Mouse (Mus musculus) heart, postnatal 0 days (tissue): ENCODE results near the gene Fscb. TPM values are rescaled to one million over a fixed set of nuclear protein-coding genes. Genes with fewer than 3 reads are reported as not detected.

Experiments
- ATAC-seq: fragments of 200-750 bp; cut with Nextera tagmentation; 2 replicates; pipeline ENCODE4 v1.8.0; 2017; ENCODE audit warnings: low read depth, moderate number of reproducible peaks, moderate library complexity; ENCODE audit not compliant: insufficient read depth
- DNase-seq: peaks from one replicate; pipeline ENCODE4 v3.0.0-alpha.2; 2016; ENCODE audit warnings: low spot score
- H3K27ac ChIP-seq: fragments of 300-500 bp; sonication (generic); 2 replicates; pipeline ENCODE4 v1.5.1; 2014; ENCODE audit warnings: low read depth, mild to moderate bottlenecking
- H3K27me3 ChIP-seq: fragments of 300-500 bp; sonication (generic); 2 replicates; pipeline ENCODE4 v1.6.1; 2014; ENCODE audit warnings: low read length, mixed read lengths; ENCODE audit not compliant: control insufficient read depth, insufficient read depth
- H3K36me3 ChIP-seq: fragments of 300-500 bp; sonication (generic); replicated peaks from 2 replicates; pipeline ENCODE4 v1.6.1; 2014; ENCODE audit warnings: low read length, mixed read lengths; ENCODE audit not compliant: control insufficient read depth, insufficient read depth
- H3K4me1 ChIP-seq: fragments of 300-500 bp; sonication (generic); 2 replicates; pipeline ENCODE4 v1.6.1; 2014; ENCODE audit warnings: antibody characterized with exemption; ENCODE audit not compliant: control insufficient read depth, insufficient read depth
- H3K4me2 ChIP-seq: fragments of 300-500 bp; sonication (generic); 2 replicates; pipeline ENCODE4 v1.6.1; 2014; ENCODE audit warnings: low read depth, mild to moderate bottlenecking, low read length, moderate library complexity
- H3K4me3 ChIP-seq: fragments of 300-500 bp; sonication (generic); 2 replicates; pipeline ENCODE4 v1.5.1; 2014; ENCODE audit warnings: low read depth, low read length
- H3K9ac ChIP-seq: fragments of 300-500 bp; sonication (generic); replicated peaks from 2 replicates; pipeline ENCODE4 v1.6.1; 2014; ENCODE audit warnings: low read depth, low read length, mixed read lengths
- H3K9me3 ChIP-seq: fragments of 300-500 bp; sonication (generic); replicated peaks from 2 replicates; pipeline ENCODE4 v1.6.1; 2016; ENCODE audit warnings: low read length; ENCODE audit not compliant: control insufficient read depth
- CTCF ChIP-seq: IDR thresholded peaks from 2 replicates; pipeline ENCODE4 v1.5.1; 2016; ENCODE audit warnings: antibody characterized with exemption, control low read depth, low read depth
- EP300 ChIP-seq: IDR thresholded peaks from 2 replicates; pipeline ENCODE4 v1.6.1; 2016; ENCODE audit warnings: antibody characterized with exemption, low read depth
- WGBS: fragments of 180-500 bp; shearing (Covaris S2); extraction: QIAGEN DNeasy Blood & Tissue Kit; methylation state at CpG from one replicate; pipeline ENCODE4 v1.1.7; 2014; 5-methylcytosine and 5-hydroxymethylcytosine counted together
- polyA plus RNA-seq: library from polyadenylated mRNA; unstranded; fragments of >200 nt; fragmentation: Nextera tagmentation; extraction: Ambion mirVana; gene quantifications from 2 replicates; pipeline ENCODE4 v1.2.1, GENCODE M21; 2015
- total RNA-seq: library from RNA; depleted of rRNA; stranded (reverse); fragments of >200 nt; gene quantifications from 2 replicates; pipeline ENCODE4 v1.2.3, GENCODE M21; 2014; ENCODE audit warnings: low replicate concordance; rRNA removed

Fscb gene
- total RNA-seq (not detected in 2 replicates), polyA plus RNA-seq (not detected in 2 replicates)

DNA sequence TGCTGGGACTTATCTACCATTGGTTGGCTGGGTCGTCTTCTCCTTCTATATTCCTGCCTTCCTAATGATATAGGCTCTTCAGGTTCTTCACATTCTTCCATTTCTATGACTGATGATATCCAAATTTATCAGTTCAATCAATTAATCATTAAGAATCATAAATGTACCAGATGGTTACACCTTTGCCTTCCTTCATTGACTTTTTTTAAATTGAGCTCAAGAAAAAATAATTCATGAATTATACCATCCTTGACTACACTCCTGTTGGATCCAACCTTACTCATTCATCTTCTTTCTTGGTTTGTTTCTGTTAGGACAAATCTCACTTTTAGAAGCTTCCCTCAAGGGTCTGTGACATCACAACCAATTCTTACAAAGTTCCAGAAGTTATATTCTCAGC is at the start of gene Fscb:
TSS of gene Fscb (minus strand) at position 101 of the 400 bp plus-strand sequence.
- Histone ChIP-seq H3K36me3 (no peaks in the 10 kb centered on the region), H3K27ac (no peak within 1 kb of the TSS), H3K27me3 (no peaks in the 10 kb centered on the region), H3K4me1 (no peaks in the 10 kb centered on the region), H3K4me3 (no peak within 1 kb of the TSS), H3K4me2 (no peak within 1 kb of the TSS), H3K9me3 (no peaks in the 10 kb centered on the region), H3K9ac (no peak within 1 kb of the TSS)
- WGBS, result 59% methylated on average over 1 of the region's 1 CpGs
- DNase-seq, result no peak
- no peak for TF ChIP-seq CTCF
- no peak for TF ChIP-seq EP300
- no peak for ATAC-seq

DNA sequence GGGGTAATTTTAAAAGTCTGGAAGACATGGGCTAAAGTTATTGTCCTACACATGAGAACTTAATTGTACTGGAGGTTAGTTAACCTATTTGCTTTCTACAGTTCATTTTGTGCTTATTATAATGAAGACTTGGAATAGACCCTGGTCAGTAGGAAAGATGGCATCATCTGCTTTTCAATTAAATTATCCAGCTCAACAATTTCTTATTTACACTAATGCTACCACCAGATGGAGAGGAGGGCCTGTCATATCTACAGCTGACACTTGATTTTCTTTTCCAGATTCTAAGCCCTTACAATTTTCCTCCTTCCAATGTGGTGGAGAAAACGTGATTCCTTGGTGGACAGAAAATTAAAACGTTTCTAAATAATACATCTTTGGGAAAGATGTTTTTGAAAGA is 42.3 kb upstream of the Fscb start:
- H3K4me2 ChIP-seq, result no peak overlapping the region
- DNase-seq (no peak), ATAC-seq (no peak)
- H3K4me3 ChIP-seq, result no peak overlapping the region
- WGBS, result 48% methylated on average over 2 of the region's 2 CpGs
- TF ChIP-seq EP300 (no peak), CTCF (no peak)
- no peak overlapping the region for H3K9ac ChIP-seq
- no peaks in the 10 kb centered on the region for H3K36me3 ChIP-seq
- no peaks in the 10 kb centered on the region for H3K27me3 ChIP-seq
- no peaks in the 10 kb centered on the region for H3K9me3 ChIP-seq
- no peaks in the 10 kb centered on the region for H3K4me1 ChIP-seq
- H3K27ac ChIP-seq, result no peak overlapping the region

DNA sequence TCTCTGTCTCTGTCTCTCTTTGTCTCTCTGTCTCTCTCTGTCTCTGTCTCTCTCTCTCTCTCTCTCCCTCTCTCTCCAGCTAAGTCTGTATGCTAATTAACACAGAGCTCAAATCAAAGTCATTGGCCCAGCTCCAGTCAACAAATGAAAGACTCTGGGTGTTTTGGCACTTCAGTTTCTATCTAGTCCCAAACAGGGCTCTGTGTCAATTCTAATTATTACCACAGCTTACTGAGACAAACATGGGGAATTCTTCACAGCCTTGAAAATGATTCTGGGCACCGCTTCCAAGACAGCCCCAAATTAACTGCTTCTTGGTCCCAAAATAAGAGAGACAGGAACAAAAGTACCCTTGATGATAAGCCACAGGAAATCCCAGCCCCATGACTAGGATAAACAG is 38.9 kb upstream of the Fscb start:
- Histone ChIP-seq H3K4me3 (no peak overlapping the region), H3K27ac (no peak overlapping the region), H3K4me1 (no peaks in the 10 kb centered on the region), H3K9ac (no peak overlapping the region), H3K27me3 (no peaks in the 10 kb centered on the region), H3K36me3 (no peaks in the 10 kb centered on the region), H3K4me2 (no peak overlapping the region), H3K9me3 (no peaks in the 10 kb centered on the region)
- no peak for ATAC-seq
- DNase-seq, result no peak
- WGBS, result 55% methylated on average over 1 of the region's 1 CpGs
- TF ChIP-seq CTCF (no peak), EP300 (no peak)

GRCm38 (mm10) chr12:64497706-64498105 is 23.2 kb upstream of the Fscb start:
- no peak overlapping the region for H3K27ac ChIP-seq
- H3K9me3 ChIP-seq, result no peaks in the 10 kb centered on the region
- no peaks in the 10 kb centered on the region for H3K36me3 ChIP-seq
- H3K4me1 ChIP-seq, result no peaks in the 10 kb centered on the region
- no peaks in the 10 kb centered on the region for H3K27me3 ChIP-seq
- no peak overlapping the region for H3K4me2 ChIP-seq
- 70% methylated on average over 5 of the region's 5 CpGs for WGBS
- no peak for TF ChIP-seq EP300
- TF ChIP-seq CTCF, result no peak
- no peak overlapping the region for H3K9ac ChIP-seq
- DNase-seq (no peak), ATAC-seq (no peak)
- H3K4me3 ChIP-seq, result no peak overlapping the region

DNA sequence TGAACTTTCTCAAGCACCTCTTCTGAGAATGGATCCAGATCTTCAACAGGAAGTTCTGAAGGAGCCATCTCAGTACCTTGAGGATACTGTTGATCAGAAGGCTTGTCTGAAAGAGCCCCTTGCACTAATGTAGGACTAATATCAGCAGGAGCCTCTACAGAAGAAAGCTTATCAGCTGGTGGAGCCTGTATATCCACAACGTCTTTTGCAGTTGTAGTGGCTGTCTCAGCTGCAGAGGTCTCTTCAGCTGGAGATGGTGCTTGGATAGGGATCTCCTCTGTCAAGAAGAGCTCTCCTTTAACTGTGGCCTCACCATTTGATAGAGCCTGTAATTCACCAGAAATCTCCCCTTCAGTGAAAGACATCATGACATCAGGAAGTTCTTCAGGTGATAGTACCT is 875 bp downstream of the Fscb start:
- Histone ChIP-seq H3K36me3 (no peaks in the 10 kb centered on the region), H3K9me3 (no peaks in the 10 kb centered on the region), H3K4me3 (no peak overlapping the region), H3K27ac (no peak overlapping the region), H3K27me3 (no peaks in the 10 kb centered on the region), H3K4me2 (no peak overlapping the region), H3K9ac (no peak overlapping the region), H3K4me1 (no peaks in the 10 kb centered on the region)
- 28% methylated on average over 1 of the region's 1 CpGs for WGBS
- TF ChIP-seq EP300 (no peak), CTCF (no peak)
- no peak for ATAC-seq
- DNase-seq, result no peak

DNA sequence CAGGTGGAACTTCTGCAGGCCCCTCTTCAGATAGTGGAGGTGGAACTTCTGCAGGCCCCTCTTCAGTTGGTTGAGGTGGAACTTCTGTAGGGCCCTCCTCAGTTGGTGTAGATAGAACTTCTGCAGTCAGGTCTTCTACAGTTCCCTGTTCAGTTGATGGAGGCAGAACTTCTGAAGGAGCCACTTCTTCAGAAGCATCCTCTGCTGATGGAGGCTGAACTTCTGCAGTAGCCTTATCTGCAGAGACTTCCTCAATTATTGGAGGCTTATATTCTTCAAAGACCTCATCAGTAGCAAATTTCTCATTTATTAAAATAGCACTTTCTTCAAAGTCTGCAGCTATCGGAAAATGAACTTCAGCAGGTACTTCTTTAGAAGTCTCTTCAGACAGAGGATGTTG is 1.4 kb downstream of the Fscb start:
- 80% methylated on average over 1 of the region's 1 CpGs for WGBS
- ATAC-seq, result no peak
- TF ChIP-seq EP300 (no peak), CTCF (no peak)
- Histone ChIP-seq H3K9ac (no peak overlapping the region), H3K4me3 (no peak overlapping the region), H3K27me3 (no peaks in the 10 kb centered on the region), H3K36me3 (no peaks in the 10 kb centered on the region), H3K9me3 (no peaks in the 10 kb centered on the region), H3K4me2 (no peak overlapping the region), H3K27ac (no peak overlapping the region), H3K4me1 (no peaks in the 10 kb centered on the region)
- DNase-seq, result no peak
